Mouse (Mus musculus): ENCODE measurements around the gene Cfap61. TPM values are rescaled to one million over a fixed set of nuclear protein-coding genes. Genes with fewer than 3 reads are reported as not detected.

The Cfap61 gene
- polyA plus RNA-seq, 1 experiment from 2014 or later, result not detected

DNA sequence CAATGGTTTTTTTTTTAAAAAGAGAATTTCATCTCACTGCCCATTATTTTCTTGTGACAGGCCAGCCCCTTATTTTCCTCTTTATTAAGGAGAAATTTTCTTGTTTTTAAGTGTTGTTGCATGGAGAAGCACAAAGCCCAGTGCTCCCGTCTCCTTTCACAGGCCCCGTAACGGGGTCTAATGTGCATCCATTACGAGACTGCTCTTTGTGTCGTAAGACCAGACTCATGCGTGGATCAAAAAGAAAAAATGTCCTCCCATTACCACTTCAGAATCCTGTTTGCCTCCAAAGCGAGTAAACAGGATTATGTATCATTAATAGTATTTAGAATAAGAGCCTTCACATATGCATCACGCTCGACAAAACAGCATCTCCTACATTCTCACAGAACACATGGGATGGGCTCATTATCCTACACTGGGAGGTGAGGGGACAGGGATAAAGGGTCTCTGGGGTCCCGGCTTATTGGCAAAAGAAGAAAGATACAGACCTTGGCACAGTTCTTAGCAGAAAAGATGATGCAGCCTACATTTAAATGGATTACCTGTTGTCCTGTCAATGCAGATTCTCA, 166.0 kb downstream of the Cfap61 start:
- Histone ChIP-seq H3K9me3 (ENCODE audit: control insufficient read depth, low read depth, low read length) (no peaks in the 10 kb centered on the region), H3K36me3 (ENCODE audit: control insufficient read depth, insufficient read depth, low read length) (no peaks in the 10 kb centered on the region), H3K27me3 (ENCODE audit: control insufficient read depth, insufficient read depth, low read length) (no peaks in the 10 kb centered on the region), H3K9ac (replicated peaks; ENCODE audit: low read depth, low read length) (no peak overlapping the region), H3K4me3 (ENCODE audit: low read depth, low read length) (no peak overlapping the region), H3K4me1 (ENCODE audit: control insufficient read depth, insufficient read depth, low read length) (no peaks in the 10 kb centered on the region), H3K4me2 (replicated peaks; ENCODE audit: low read depth, low read length) (no peak overlapping the region), H3K27ac (ENCODE audit: low read length) (no peak overlapping the region)
- ATAC-seq (ENCODE audit: insufficient number of reproducible peaks, insufficient read depth, low FRiP score, low read depth), result no peak
- WGBS, result 81% methylated on average over 10 of the region's 10 CpGs

DNA sequence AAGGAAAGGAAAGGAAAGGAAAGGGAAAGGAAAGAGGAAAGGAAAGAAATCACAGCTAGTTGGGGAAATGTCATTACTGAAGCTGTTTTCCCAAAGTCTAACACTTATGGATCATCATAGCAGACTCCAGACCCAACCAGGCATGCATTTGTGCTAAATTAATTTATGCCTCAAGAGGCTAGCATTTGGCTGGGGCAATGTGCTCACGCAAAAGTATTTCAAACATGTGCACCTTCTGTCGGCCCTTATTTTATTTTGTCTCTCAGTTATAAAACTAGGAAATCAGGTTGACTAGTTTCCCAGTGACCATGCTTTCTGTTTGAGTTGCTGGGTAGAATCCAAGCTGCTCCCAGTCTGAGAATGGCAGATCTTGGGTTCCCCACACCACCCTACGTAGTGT, 168.0 kb downstream of the Cfap61 start:
- Histone ChIP-seq H3K27me3 (ENCODE audit: control insufficient read depth, insufficient read depth, low read length) (no peaks in the 10 kb centered on the region), H3K9ac (replicated peaks; ENCODE audit: low read depth, low read length) (no peak overlapping the region), H3K4me1 (ENCODE audit: control insufficient read depth, insufficient read depth, low read length) (no peaks in the 10 kb centered on the region), H3K4me2 (replicated peaks; ENCODE audit: low read depth, low read length) (no peak overlapping the region), H3K9me3 (ENCODE audit: control insufficient read depth, low read depth, low read length) (no peaks in the 10 kb centered on the region), H3K4me3 (ENCODE audit: low read depth, low read length) (no peak overlapping the region), H3K36me3 (ENCODE audit: control insufficient read depth, insufficient read depth, low read length) (no peaks in the 10 kb centered on the region), H3K27ac (ENCODE audit: low read length) (no peak overlapping the region)
- 76% methylated on average over 3 of the region's 3 CpGs for WGBS
- no peak for ATAC-seq (ENCODE audit: insufficient number of reproducible peaks, insufficient read depth, low FRiP score, low read depth)

DNA sequence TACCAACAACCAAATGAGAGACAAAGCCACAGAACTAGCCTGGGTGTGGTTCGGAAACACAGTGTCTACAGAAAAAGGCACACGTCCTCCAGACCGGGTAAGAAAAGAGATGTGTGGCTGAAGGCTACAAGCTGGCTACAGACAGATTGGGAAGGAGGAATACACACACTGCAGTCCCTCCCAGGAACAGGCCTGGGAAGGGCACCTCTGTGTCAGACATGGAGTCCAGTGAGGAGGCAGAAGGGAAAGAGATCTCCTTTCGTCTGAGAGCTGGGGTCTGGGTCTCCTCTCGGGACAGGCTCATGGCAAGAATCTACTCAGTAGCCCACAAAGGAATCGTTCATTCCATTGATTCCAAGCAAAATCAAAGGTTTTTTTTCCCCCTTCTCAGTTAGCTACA, 170.8 kb downstream of the Cfap61 start:
- no peak overlapping the region for H3K4me2 ChIP-seq (replicated peaks; ENCODE audit: low read depth, low read length)
- ATAC-seq (ENCODE audit: insufficient number of reproducible peaks, insufficient read depth, low FRiP score, low read depth), result no peak
- no peaks in the 10 kb centered on the region for H3K27me3 ChIP-seq (ENCODE audit: control insufficient read depth, insufficient read depth, low read length)
- no peaks in the 10 kb centered on the region for H3K36me3 ChIP-seq (ENCODE audit: control insufficient read depth, insufficient read depth, low read length)
- WGBS, result 70% methylated on average over 6 of the region's 6 CpGs
- H3K4me1 ChIP-seq (ENCODE audit: control insufficient read depth, insufficient read depth, low read length), result no peaks in the 10 kb centered on the region
- H3K4me3 ChIP-seq (ENCODE audit: low read depth, low read length), result no peak overlapping the region
- no peak overlapping the region for H3K9ac ChIP-seq (replicated peaks; ENCODE audit: low read depth, low read length)
- H3K27ac ChIP-seq (ENCODE audit: low read length), result no peak overlapping the region
- no peaks in the 10 kb centered on the region for H3K9me3 ChIP-seq (ENCODE audit: control insufficient read depth, low read depth, low read length)

DNA sequence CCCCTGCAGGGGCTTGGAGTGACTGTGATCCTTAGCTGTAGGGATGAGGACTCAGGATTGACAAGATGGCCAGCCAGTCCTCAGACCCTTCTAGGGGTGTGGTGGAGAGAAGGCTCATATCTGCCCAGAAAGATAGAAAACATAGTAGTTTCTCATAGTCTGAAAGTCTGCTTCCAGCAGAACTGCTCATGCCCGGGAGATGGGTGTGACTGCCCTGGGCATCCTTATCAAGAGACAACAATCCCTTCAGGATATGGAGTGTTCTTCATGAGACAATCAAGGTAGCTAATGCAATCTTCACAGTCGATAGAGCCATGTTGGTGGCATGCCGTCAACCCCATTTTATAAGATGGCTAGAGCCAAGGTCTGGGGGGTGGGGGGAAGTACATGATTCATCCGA, 173.4 kb downstream of the Cfap61 start:
- ATAC-seq (ENCODE audit: insufficient number of reproducible peaks, insufficient read depth, low FRiP score, low read depth), result no peak
- H3K27me3 ChIP-seq (ENCODE audit: control insufficient read depth, insufficient read depth, low read length), result no peaks in the 10 kb centered on the region
- no peaks in the 10 kb centered on the region for H3K9me3 ChIP-seq (ENCODE audit: control insufficient read depth, low read depth, low read length)
- H3K4me1 ChIP-seq (ENCODE audit: control insufficient read depth, insufficient read depth, low read length), result no peaks in the 10 kb centered on the region
- no peak overlapping the region for H3K4me3 ChIP-seq (ENCODE audit: low read depth, low read length)
- no peak overlapping the region for H3K4me2 ChIP-seq (replicated peaks; ENCODE audit: low read depth, low read length)
- H3K27ac ChIP-seq (ENCODE audit: low read length), result no peak overlapping the region
- 86% methylated on average over 4 of the region's 4 CpGs for WGBS
- H3K9ac ChIP-seq (replicated peaks; ENCODE audit: low read depth, low read length), result no peak overlapping the region
- H3K36me3 ChIP-seq (ENCODE audit: control insufficient read depth, insufficient read depth, low read length), result no peaks in the 10 kb centered on the region

DNA sequence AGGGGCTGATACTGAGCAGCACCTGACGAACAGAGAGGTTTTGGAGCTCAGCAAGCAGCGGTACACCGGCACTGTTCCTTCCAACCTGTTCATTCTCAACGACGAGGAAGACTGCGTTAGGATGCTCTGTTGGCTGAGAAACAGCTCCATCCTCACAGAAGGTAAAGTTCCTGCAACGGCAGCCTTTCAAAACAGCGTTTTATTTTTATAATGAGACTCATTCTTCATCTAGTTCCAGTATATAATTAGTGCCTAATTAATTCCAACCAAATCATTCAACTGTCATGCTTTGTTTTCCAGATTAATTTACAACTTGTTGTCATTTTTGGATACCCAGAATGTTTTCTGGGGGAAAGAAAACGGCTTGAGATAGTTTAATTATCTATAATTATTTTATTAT, 175.3 kb downstream of the Cfap61 start:
- WGBS, result 81% methylated on average over 9 of the region's 9 CpGs
- Histone ChIP-seq H3K27me3 (ENCODE audit: control insufficient read depth, insufficient read depth, low read length) (no peaks in the 10 kb centered on the region), H3K4me2 (replicated peaks; ENCODE audit: low read depth, low read length) (no peak overlapping the region), H3K9ac (replicated peaks; ENCODE audit: low read depth, low read length) (no peak overlapping the region), H3K27ac (ENCODE audit: low read length) (no peak overlapping the region), H3K9me3 (ENCODE audit: control insufficient read depth, low read depth, low read length) (no peaks in the 10 kb centered on the region), H3K4me1 (ENCODE audit: control insufficient read depth, insufficient read depth, low read length) (no peaks in the 10 kb centered on the region), H3K36me3 (ENCODE audit: control insufficient read depth, insufficient read depth, low read length) (no peaks in the 10 kb centered on the region), H3K4me3 (ENCODE audit: low read depth, low read length) (no peak overlapping the region)
- ATAC-seq (ENCODE audit: insufficient number of reproducible peaks, insufficient read depth, low FRiP score, low read depth), result no peak

DNA sequence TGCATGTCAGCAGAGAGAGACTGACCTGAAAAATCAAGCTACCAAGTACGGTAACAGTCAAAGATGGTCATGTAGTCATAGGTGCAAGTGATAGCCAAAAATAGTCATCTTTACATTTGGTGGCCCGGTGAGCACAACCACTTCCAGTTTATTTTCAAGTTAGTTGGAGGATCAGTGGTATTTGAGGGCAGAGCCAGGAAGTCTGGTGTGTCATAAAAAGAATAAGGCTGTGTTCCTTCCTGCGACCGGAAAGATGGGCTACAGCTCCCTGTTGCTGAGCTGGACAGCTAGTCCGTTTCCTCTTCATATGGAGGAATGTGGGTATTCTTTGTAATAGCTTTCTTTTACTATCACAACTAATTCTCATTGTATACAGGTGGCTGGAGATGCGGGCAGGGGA, 181.7 kb downstream of the Cfap61 start:
- H3K4me2 ChIP-seq (replicated peaks; ENCODE audit: low read depth, low read length), result no peak overlapping the region
- 88% methylated on average over 6 of the region's 6 CpGs for WGBS
- no peaks in the 10 kb centered on the region for H3K9me3 ChIP-seq (ENCODE audit: control insufficient read depth, low read depth, low read length)
- no peaks in the 10 kb centered on the region for H3K27me3 ChIP-seq (ENCODE audit: control insufficient read depth, insufficient read depth, low read length)
- H3K36me3 ChIP-seq (ENCODE audit: control insufficient read depth, insufficient read depth, low read length), result no peaks in the 10 kb centered on the region
- no peak for ATAC-seq (ENCODE audit: insufficient number of reproducible peaks, insufficient read depth, low FRiP score, low read depth)
- H3K4me1 ChIP-seq (ENCODE audit: control insufficient read depth, insufficient read depth, low read length), result no peaks in the 10 kb centered on the region
- H3K9ac ChIP-seq (replicated peaks; ENCODE audit: low read depth, low read length), result no peak overlapping the region
- H3K27ac ChIP-seq (ENCODE audit: low read length), result no peak overlapping the region
- H3K4me3 ChIP-seq (ENCODE audit: low read depth, low read length), result no peak overlapping the region

DNA sequence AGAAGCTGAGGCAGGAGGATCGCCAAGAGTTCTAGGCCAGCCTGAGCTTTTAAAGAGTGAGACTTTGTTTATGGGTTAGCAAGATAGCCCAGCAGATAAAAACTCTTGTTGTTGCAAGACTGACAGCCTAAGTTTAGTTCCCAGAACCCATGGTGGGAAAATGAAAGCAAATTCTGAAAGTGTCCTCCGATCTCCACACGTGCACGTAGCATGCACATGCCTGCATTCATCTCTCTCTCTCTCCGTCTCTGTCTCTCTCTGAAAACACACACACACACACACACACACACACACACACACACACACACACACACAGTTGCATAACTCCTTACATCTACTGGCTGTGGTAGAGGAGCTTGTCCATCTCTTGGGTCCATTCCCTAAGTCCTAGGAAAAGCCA, 182.1 kb downstream of the Cfap61 start:
- no peak overlapping the region for H3K9ac ChIP-seq (replicated peaks; ENCODE audit: low read depth, low read length)
- ATAC-seq (ENCODE audit: insufficient number of reproducible peaks, insufficient read depth, low FRiP score, low read depth), result no peak
- no peaks in the 10 kb centered on the region for H3K4me1 ChIP-seq (ENCODE audit: control insufficient read depth, insufficient read depth, low read length)
- H3K4me2 ChIP-seq (replicated peaks; ENCODE audit: low read depth, low read length), result no peak overlapping the region
- H3K36me3 ChIP-seq (ENCODE audit: control insufficient read depth, insufficient read depth, low read length), result no peaks in the 10 kb centered on the region
- H3K27me3 ChIP-seq (ENCODE audit: control insufficient read depth, insufficient read depth, low read length), result no peaks in the 10 kb centered on the region
- whole genome bisulfite sequencing, result 93% methylated on average over 5 of the region's 5 CpGs
- H3K4me3 ChIP-seq (ENCODE audit: low read depth, low read length), result no peak overlapping the region
- no peaks in the 10 kb centered on the region for H3K9me3 ChIP-seq (ENCODE audit: control insufficient read depth, low read depth, low read length)
- H3K27ac ChIP-seq (ENCODE audit: low read length), result no peak overlapping the region

DNA sequence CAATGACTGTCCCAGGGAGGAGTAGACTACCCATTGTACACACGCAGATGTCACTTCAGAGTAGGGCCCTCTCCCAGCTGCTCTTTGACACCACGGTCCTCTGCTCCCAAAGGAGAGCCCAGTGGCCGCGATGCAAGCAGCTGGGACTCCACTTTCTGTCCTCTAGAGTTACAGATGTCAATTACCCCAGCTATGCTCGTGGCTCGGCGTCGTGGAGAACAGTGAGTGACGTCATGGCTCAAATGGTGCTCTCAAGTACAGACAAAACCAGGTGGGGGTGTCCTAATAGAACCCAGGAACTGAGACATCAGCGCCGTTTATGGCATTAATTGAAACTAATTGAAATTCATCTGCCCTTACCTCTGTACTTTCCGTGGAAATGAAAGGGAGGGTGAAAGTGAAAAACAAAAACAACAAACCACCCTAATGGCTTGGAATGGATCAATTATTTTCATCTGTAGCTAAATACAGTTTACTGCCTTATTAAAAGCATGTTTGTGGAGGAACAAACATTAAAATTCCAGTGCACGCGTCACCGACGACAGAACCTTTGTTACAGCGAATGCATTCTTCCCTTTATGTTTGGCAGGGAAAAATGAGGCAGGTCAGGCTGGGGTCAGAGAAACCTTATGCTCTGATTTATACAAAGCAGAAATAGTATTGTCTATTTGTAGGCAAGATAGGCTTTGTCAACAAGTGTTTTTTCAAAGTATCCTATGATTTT, 182.8 kb downstream of the Cfap61 start:
- ATAC-seq (ENCODE audit: insufficient number of reproducible peaks, insufficient read depth, low FRiP score, low read depth), result no peak
- 52% methylated on average over 17 of the region's 17 CpGs for WGBS
- H3K27ac ChIP-seq (ENCODE audit: low read length), result no peak overlapping the region
- no peaks in the 10 kb centered on the region for H3K27me3 ChIP-seq (ENCODE audit: control insufficient read depth, insufficient read depth, low read length)
- H3K4me2 ChIP-seq (replicated peaks; ENCODE audit: low read depth, low read length), result no peak overlapping the region
- H3K4me3 ChIP-seq (ENCODE audit: low read depth, low read length), result no peak overlapping the region
- no peaks in the 10 kb centered on the region for H3K4me1 ChIP-seq (ENCODE audit: control insufficient read depth, insufficient read depth, low read length)
- H3K9me3 ChIP-seq (ENCODE audit: control insufficient read depth, low read depth, low read length), result no peaks in the 10 kb centered on the region
- H3K36me3 ChIP-seq (ENCODE audit: control insufficient read depth, insufficient read depth, low read length), result no peaks in the 10 kb centered on the region
- H3K9ac ChIP-seq (replicated peaks; ENCODE audit: low read depth, low read length), result no peak overlapping the region
